Mouse (Mus musculus): ENCODE measurements around the gene Nrxn2.

Nrxn2 gene

GRCm38 (mm10) chr19:6418233-6418879 lies at the start of gene Nrxn2:
Gene Nrxn2, plus strand, starts transcription at chr19:6418731.
- DNase-seq (ENCODE audit: inconsistent age in 2 of 2, low spot score in 1 of 2), result peak; percentile 87 to 93

GRCm38 (mm10) chr19:6370175-6370574 lies 48.4 kb upstream of the Nrxn2 start:
- DNase-seq (ENCODE audit: inconsistent age in 2 of 2, low spot score in 1 of 2), result no peak

DNA sequence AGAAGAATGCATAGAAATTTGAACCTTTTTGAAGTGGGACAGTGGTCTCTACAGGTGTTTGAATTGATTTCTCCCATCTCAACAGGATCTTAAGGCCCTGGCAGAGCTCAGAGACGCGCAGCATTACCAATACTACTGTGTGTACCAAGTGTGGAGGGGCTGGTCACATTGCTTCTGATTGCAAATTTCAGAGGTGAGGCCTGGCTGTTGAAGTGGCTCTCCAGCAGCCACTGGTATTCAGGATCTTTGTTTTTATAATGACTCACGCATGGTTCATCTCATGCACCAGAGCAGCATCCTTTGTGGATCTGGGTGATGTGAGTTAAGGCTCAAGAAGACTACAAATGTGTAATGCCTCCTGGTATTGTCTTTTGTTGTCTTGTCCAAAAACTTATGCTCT lies 46.1 kb upstream of the Nrxn2 start:
- no peak for DNase-seq (ENCODE audit: inconsistent age in 2 of 2, low spot score in 1 of 2)

DNA sequence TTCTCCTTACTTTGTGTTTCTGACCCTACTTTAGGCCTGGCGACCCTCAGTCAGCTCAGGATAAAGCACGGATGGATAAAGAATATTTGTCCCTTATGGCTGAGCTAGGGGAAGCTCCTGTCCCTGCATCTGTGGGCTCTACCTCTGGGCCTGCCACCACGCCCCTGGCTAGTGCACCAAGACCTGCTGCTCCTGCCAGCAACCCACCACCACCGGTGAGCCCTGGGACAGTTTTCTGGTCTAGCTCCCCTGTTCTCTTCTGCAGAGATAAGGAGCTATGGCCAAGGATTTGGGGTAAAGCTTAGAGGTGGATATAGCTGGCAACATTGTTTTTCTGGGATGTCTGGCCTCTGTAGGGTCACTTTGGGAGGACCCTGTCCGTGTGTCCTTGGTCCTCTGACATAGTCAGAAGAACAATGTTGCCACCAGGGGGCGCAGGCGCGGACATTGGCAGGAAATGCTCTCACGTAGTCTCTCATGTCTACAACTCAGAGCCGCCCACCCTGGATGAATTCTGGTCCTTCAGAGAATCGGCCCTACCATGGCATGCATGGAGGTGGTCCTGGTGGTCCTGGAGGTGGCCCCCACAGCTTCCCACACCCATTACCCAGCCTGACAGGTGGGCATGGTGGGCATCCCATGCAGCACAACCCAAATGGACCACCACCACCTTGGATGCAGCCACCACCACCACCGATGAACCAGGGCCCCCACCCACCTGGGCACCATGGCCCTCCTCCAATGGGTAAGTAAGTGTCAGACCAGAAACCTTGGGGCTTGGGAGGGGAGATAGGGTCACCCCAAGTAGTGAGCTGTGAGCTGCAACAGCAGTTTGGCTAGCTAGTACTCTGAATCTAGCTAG lies 44.8 kb upstream of the Nrxn2 start:
- peak; percentile 79 to 92 for DNase-seq (ENCODE audit: inconsistent age in 2 of 2, low spot score in 1 of 2)

DNA sequence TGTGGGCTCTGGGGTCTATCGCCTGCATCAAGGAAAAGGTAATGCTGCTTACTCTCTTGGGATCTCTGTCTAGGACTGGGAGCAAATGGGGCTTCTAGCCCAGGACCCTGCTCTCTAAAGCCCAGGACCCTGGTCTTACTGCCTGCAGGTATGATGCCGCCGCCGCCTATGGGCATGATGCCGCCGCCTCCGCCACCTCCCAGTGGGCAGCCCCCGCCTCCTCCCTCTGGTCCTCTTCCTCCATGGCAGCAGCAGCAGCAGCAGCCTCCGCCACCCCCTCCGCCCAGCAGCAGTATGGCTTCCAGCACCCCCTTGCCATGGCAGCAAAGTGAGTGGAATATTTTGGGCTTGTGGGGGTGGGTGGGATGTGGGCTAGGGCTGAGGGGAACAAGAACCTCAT lies 44.0 kb upstream of the Nrxn2 start:
- no peak for DNase-seq (ENCODE audit: inconsistent age in 2 of 2, low spot score in 1 of 2)

DNA sequence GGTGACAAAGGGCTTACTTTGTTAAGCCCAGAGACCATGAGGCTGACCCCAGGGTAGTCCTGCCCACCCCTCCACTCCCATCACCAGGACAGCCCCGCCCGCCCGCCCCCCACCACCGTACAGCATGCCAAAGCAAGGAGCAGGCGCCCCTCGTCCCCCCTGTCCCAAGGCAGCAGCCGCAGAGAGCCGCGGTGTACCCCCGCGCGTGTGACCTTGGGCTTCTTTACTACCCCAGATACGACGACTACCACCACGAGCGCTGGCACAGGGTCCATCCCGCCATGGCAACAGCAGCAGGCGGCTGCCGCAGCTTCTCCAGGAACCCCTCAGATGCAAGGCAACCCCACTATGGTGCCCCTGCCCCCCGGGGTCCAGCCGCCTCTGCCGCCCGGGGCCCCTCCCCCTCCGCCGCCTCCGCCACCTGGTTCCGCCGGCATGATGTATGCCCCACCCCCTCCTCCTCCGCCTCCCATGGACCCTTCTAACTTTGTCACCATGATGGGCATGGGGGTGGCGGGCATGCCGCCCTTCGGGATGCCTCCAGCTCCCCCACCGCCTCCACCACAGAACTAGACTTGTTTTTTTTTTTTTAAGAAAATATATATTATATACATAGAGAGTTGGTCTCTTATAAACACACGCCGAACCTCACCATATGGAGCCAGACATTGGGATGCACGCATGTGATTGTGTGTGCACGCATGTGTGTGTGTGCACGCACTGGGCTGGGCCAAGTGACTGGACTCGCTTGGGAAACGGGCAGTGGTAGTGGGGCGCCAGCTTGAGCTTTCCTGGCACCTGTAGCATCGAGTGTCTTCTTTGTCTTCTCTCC lies 42.9 kb upstream of the Nrxn2 start:
- no peak for DNase-seq (ENCODE audit: inconsistent age in 2 of 2, low spot score in 1 of 2)

GRCm38 (mm10) chr19:6376255-6376564 lies 42.3 kb upstream of the Nrxn2 start:
- DNase-seq (ENCODE audit: inconsistent age in 2 of 2, low spot score in 1 of 2), result peak; percentile 63 to 83

- no peak for DNase-seq (ENCODE audit: inconsistent age in 2 of 2, low spot score in 1 of 2)
Observed at GRCm38 (mm10) chr19:6376643-6377042, 41.9 kb upstream of the Nrxn2 start.

- DNase-seq (ENCODE audit: inconsistent age in 2 of 2, low spot score in 1 of 2), result no peak
Observed at GRCm38 (mm10) chr19:6377327-6378040, 41.0 kb upstream of the Nrxn2 start.

GRCm38 (mm10) chr19:6380411-6381166 lies 37.9 kb upstream of the Nrxn2 start:
- DNase-seq (ENCODE audit: inconsistent age in 2 of 2, low spot score in 1 of 2), result peak in 1 of 2 experiments; percentile 50

GRCm38 (mm10) chr19:6381238-6381637 lies 37.3 kb upstream of the Nrxn2 start:
- peak; percentile 48 to 67 for DNase-seq (ENCODE audit: inconsistent age in 2 of 2, low spot score in 1 of 2)

- DNase-seq (ENCODE audit: inconsistent age in 2 of 2, low spot score in 1 of 2), result peak; percentile 33 to 63
Observed at GRCm38 (mm10) chr19:6382323-6382924, 36.1 kb upstream of the Nrxn2 start.

GRCm38 (mm10) chr19:6383470-6383869 lies 35.1 kb upstream of the Nrxn2 start:
- DNase-seq (ENCODE audit: inconsistent age in 2 of 2, low spot score in 1 of 2), result peak in 1 of 2 experiments; percentile 66

DNA sequence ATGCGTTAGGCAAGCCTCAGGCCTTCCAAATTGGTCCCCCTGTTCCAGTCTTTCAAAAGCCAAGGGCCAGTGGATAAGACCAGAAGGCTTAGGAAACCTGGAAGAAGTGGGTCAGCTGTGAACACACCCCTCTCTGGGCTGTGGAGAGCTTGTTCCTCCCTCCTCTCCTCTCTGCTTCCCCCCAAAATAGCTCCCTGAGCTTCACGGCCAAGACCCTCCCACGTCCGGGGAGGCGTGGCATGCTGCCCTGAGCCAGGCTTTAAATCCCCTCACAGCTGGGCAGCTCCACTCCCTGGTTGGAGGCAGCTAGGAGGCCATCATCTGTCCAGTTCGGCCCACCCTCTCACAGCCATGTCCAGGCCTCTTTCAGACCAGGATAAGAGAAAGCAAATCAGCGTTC lies 34.4 kb upstream of the Nrxn2 start, which contains the start of gene Pygm:
Gene Pygm (plus strand): TSS at position 272 of the 400 bp plus-strand sequence.
- DNase-seq (ENCODE audit: inconsistent age in 2 of 2, low spot score in 1 of 2), result peak; percentile 70 to 76

GRCm38 (mm10) chr19:6384954-6385353 lies 33.6 kb upstream of the Nrxn2 start:
- DNase-seq (ENCODE audit: inconsistent age in 2 of 2, low spot score in 1 of 2), result peak; percentile 85 to 93

DNA sequence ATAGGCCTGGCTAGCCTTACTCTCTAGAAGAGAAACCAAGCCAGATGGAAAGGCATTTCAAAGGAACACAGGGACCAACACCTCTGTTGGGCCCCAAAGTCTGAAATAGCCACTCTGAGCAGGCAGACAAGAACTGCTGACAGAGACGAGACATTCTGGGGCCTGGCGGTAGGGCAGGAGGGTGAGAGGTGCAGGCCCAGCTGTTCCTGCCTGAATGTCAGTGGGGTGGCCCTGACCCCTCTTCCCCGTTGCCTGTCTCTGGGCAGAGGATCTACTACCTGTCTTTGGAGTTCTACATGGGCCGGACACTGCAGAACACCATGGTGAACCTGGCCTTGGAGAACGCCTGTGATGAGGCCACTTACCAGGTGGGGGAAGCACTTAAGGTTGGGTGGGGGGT lies 33.1 kb upstream of the Nrxn2 start:
- DNase-seq (ENCODE audit: inconsistent age in 2 of 2, low spot score in 1 of 2), result no peak

DNA sequence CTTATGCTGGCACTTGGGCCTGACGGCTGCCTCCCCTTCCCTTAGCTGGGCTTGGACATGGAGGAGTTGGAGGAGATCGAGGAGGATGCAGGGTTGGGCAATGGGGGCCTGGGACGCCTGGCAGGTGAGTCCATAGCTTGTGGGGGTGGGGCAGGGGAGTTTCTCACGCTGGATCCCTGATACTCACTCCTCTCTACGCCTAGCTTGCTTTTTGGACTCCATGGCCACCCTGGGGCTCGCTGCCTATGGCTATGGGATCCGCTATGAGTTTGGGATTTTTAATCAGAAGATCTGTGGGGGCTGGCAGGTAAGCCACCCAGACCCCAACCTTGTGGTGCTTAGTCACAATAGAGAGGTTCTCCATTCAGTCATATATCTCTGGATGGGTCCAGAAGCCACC lies 32.7 kb upstream of the Nrxn2 start:
- no peak for DNase-seq (ENCODE audit: inconsistent age in 2 of 2, low spot score in 1 of 2)

- no peak for DNase-seq (ENCODE audit: inconsistent age in 2 of 2, low spot score in 1 of 2)
Observed at GRCm38 (mm10) chr19:6386234-6386633, 32.3 kb upstream of the Nrxn2 start.

DNA sequence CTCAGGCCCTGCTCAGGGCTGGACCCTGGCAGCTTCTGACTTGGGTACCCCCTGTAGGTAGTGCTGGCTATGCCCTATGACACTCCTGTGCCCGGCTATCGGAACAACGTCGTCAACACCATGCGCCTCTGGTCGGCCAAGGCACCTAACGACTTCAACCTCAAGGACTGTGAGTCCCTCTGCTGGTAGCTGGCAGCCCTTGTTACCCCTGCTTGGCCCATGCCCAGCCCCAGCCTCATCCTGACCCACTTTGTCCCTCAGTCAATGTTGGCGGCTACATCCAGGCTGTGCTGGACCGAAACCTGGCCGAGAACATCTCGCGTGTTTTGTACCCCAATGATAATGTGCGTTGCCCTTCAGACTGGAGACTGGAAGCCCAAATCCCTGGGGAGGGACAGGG lies 30.5 kb upstream of the Nrxn2 start:
- peak; percentile 82 to 85 for DNase-seq (ENCODE audit: inconsistent age in 2 of 2, low spot score in 1 of 2)

- DNase-seq (ENCODE audit: inconsistent age in 2 of 2, low spot score in 1 of 2), result peak in 1 of 2 experiments; percentile 17
Observed at GRCm38 (mm10) chr19:6389803-6390202, 28.7 kb upstream of the Nrxn2 start.
